Mouse (Mus musculus) cerebellum, adult 9-10 months (tissue): ENCODE data around the gene Adcy3.
"Not testable (repeated sequence)": the region's sequence is repeated elsewhere in the genome, so short reads cannot be mapped to it uniquely, and the experiment has no call there.

ENCODE experiments used
- DNase-seq: peaks from one replicate; pipeline ENCODE4 v3.0.0; 2022

Adcy3 gene

DNA sequence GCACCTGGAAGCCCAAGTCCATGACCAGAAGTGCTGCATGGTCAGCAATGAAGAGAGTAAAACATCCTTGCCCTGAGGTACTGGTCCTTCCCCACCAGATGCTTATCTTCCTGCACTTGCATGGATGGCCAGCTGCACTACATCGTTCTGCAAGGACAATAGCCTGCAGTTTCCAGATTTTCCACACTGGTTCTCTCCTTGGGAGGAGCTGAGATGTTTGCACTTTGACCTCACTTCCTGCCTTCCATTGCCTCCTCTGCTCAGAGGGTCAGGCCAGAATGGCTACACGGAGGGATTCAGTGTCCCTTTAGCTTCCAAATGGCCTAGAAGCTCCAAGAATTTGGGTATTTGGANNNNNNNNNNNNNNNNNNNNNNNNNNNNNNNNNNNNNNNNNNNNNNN is 51.7 kb downstream of the Adcy3 start:
- DNase-seq = no peak

DNA sequence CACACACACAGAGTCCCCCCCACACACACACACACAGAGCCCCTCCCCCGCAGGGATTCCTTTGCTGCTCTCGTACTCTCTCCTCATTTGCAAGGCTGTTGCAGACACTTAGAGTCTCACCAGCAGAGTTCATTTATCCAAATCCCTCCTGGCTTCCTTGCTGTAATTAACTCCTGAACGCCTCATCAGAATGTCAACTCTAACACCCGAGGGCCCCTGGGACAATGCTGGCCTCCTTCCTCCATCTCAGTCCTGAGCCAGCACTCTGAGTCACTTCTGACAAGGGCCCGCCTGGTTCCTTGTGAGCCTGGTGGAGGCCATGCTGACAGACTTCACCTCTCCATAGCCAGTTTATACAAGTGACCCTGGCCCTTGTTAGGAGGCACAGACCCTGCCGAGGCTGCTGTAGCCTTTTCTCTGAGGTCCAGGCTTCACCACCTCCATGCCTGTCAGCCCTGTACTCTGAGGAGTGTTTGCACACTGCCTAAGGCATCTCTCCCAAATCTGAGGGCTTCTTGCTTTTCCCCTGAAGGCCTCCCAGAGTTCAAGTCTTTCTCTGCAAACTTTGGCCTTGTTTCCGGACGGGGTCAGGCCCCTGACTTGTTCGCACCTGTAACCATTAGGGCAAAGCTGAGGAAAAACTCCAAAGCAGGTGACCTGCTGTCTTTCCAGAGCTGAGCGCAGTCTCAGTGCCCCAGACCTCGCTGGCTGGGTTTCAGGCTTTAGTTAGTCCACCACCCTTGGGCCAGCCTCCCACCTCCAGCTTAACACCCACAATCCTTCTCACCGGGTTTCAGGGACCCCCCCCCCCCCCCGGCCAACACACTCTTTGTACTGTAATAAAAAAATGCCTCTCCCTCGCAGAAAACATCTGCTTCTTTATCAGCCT is 55.5 kb downstream of the Adcy3 start:
- DNase-seq = peak; percentile 69

- no peak for DNase-seq
These were observed 56.2 kb downstream of the Adcy3 start for GRCm38 (mm10) chr12:4189060-4189447.

DNA sequence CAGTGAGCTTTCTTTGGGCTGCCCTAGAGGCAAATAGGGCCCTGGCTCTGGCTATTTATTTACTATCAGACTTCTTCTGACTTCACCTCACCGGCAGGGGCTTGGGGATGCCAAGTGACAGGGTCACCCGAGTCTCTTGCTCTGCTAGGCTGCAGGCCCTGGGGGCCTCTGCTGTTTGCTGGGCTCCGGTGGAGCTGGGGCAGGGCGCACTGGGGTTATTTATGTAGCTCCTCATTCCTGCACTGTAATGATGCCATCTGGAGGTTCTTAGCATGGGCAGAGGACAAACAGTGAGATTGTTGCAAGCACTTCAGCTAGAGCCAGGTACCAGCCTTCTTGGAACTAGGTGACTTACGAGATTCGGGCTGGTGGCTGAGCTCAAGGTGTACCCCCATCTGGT is 59.6 kb downstream of the Adcy3 start:
- peak; percentile 77 for DNase-seq

GRCm38 (mm10) chr12:4193025-4193740 is 60.3 kb downstream of the Adcy3 start:
- DNase-seq = no peak

GRCm38 (mm10) chr12:4194643-4195042 is 61.7 kb downstream of the Adcy3 start:
- no peak for DNase-seq

DNA sequence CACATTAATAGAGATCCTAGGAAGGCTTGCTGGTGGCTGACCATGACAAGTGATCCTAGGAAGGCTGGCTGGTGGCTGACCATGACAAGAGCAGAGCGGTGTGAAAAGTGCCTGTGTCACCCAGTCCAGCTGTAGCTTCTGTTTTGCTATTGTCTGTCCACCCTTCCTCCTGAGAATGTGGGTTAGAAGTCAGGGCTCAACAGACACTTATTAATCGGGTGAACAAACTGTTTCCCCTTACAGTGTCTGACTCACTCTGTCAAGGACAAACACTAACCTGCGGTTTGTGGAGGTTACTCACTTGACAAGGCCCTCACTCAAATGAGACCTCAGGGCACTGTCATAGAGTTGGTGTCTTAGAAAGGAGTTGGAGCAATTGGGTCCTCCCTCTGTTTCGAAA is 65.8 kb downstream of the Adcy3 start:
- no peak for DNase-seq

- DNase-seq = no peak
These were observed 66.4 kb downstream of the Adcy3 start for GRCm38 (mm10) chr12:4199271-4199670.

GRCm38 (mm10) chr12:4201454-4202200 is 68.7 kb downstream of the Adcy3 start:
- DNase-seq = no peak

DNA sequence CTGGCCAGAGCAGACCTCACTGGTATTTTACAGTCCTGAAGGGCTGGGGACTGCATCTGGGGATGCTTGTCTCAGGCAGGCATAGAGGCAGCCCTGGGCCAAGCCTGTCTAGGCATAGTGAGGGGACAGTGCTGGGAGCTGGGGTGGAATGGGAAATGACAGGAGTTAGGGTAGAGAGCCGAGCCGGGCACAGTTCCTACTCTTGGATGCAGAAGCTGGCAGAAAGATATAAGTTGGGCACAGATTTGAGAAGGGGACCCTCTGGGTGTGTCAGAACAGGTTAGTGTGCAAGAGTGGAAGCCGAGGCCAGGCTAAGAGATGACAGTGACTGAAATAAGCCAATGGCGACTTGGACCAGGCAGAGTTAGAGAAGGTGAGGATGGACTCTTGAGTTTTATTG is 69.3 kb downstream of the Adcy3 start:
- DNase-seq = no peak

- DNase-seq = no peak
These were observed 73.2 kb downstream of the Adcy3 start for GRCm38 (mm10) chr12:4206106-4206505.

DNA sequence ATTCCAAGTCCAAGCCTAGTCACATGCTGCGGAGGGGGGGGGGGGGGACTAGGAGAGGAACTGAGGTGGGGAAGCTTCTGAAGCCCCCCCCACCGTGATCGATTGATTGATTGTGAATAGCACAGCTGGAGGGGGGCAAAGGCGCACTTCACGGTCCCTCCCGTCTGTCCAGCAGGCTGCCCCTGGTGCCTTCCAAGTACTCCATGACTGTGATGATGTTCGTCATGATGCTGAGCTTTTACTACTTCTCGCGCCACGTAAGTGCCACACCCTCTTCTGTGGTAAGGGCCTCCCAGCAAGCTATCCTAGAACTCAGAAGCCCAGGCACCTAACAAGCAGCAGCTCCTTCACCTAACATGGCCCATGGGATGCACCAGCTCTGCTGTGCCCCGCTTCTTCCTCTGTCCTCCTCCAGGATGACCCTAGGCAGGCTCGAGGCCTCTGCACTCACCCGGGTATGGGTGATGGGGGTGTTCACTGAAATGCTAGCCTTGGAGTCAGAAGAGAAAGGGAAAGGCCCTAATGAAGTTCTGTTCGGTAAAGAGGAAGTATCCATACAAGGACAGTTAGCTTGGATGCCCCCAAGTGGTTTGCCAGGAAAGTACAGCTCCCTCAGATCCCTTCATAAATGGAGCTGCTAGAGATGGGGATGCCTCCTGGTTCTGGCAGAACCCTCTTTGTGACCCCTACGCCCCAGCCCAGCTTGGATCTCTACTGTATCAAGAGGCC is 75.7 kb downstream of the Adcy3 start:
- DNase-seq = peak; percentile 74

DNA sequence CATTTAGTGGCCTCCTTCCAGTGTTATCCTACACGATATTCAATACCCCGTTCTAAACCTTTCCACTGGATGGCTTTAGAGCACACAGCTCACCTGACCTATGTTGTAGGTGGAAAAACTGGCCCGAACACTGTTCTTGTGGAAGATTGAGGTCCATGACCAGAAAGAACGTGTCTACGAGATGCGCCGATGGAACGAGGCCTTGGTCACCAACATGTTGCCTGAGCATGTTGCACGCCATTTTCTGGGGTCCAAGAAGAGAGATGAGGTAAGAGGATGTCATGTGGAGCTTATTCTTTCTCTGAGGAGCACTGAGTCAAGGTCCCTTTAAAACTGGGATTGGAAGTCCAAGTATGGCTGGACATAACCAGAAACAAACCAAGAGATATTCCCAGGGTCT is 76.3 kb downstream of the Adcy3 start:
- DNase-seq = no peak

DNA sequence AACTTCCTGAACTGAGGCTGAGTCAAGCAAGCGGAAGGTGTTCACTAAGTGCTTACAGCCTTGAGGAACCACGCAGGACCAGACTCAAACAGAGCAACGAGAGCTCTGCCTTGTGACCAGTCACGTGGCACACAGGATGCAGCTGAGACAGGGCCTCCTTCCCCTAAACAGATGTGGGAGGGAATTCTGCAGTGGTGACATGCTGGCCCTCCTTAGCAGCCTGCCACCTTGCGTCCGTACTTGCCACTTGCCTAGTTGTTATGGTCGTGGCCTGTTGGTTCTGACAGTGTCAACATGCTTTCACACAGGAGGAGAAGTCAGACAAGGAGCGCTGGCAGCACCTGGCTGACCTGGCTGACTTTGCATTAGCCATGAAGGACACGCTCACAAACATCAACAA is 78.3 kb downstream of the Adcy3 start:
- no peak for DNase-seq

GRCm38 (mm10) chr12:4212908-4213307 is 80.0 kb downstream of the Adcy3 start:
- no peak for DNase-seq

- DNase-seq = no peak
These were observed 97.3 kb downstream of the Adcy3 start for GRCm38 (mm10) chr12:4230156-4230555.

DNA sequence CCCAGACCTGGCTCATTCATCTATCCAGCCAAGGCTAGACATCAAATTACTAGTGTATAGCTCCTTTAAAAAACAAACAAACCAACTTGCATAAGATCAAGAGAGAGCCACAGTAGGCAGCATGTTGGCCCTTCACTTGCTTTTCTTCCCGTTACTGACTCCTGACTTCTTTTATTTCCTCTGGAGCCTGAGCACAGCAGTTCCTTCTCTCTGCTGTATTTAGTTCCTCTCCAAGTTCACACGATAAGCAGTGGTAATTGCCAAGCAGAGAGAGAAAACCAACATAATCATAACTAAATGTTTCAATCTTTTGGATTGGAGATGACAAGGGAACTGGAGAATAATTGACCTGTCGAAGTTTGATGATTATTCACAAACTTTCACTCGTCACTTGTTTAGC is 99.9 kb downstream of the Adcy3 start:
- DNase-seq = no peak

GRCm38 (mm10) chr12:4233572-4234508 is 100.9 kb downstream of the Adcy3 start, which contains the start of the genes Ptrhd1 and Cenpo:
Gene Ptrhd1, plus strand, starts transcription at chr12:4234027.
Gene Cenpo, minus strand, starts transcription at chr12:4234294.
- peak; percentile 98 for DNase-seq

- no peak for DNase-seq
These were observed 104.6 kb downstream of the Adcy3 start for GRCm38 (mm10) chr12:4237481-4237880.

DNA sequence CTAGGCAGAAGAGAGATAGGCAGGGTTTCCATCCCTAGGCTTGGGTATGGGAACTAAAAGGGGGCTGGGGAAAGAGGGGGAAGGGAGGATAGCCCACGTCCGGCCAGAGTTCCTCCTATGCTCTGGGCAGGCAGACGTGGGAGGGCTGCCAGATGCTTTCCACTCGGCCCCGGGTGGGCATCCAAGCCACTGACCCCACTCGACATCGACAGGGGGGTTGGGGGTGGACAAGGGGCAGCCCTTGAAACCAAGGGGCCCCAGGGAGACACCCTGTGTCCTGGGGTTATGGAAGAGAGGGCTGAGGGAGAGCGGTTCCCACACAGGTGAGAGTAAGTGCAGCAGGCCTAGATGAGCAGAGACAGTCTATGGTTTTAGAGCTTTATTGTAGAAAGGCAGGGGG is 107.4 kb downstream of the Adcy3 start:
- not testable (repeated sequence) for DNase-seq

DNA sequence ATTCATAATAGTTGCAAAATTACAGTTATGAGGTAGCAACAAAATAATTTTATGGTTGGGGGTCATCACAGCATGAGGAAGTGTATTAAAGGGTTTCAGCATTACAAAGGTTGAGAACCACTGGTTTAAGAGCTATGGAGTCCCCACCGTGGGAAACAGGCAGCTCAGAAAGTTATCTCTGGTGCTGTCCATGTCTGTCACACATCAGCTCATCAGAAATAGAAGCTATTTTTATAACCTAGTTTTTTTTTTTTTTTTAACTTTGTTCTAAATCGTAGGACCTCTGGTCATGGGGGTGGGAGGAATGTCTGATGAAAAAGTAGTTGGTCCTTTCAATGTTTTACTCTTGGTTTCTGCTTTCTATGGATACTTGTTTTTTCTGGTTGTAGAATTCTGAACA is 110.9 kb downstream of the Adcy3 start:
- DNase-seq = no peak

DNA sequence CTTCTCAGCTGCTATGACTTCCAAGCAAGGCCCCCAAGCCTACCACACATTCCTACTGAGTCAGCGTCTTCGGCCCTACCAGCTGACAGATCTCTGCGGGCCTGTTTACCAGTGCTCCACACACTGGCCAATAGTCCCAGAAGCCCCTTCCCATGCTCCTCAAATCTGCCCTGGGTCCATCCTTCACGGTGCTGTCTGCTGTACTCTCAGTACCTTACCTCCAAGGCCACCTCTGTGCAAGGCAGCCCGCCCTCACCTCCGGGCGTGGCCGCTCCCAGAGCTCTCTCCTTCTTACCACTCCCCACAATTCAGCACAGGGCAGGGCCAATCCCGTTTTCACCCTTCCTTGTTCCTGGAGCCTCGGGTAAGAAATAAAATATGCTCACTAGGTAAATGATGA is 112.8 kb downstream of the Adcy3 start:
- DNase-seq = no peak
